Mouse (Mus musculus) forebrain, postnatal 0 days (tissue): ENCODE results near the gene Cyp26a1. TPM values are rescaled to one million over a fixed set of nuclear protein-coding genes. Genes with fewer than 3 reads are reported as not detected.

Source experiments
- ATAC-seq: fragments of 200-750 bp; cut with Nextera tagmentation; 2 replicates; pipeline ENCODE4 v1.8.0; 2017; ENCODE audit warnings: mild to moderate bottlenecking, moderate library complexity
- DNase-seq: peaks from one replicate; pipeline ENCODE4 v3.0.0-alpha.2; 2015
- H3K27ac ChIP-seq: fragments of 300-500 bp; sonication (generic); 2 replicates; pipeline ENCODE4 v1.5.1; 2014; ENCODE audit warnings: low read depth, mild to moderate bottlenecking, antibody characterized with exemption, low read length, moderate library complexity, mixed read lengths
- H3K27me3 ChIP-seq: fragments of 300-500 bp; sonication (generic); 2 replicates; pipeline ENCODE4 v1.6.1; 2014; ENCODE audit warnings: mild to moderate bottlenecking, low read length, mixed read lengths; ENCODE audit not compliant: insufficient read depth
- H3K36me3 ChIP-seq: fragments of 300-500 bp; sonication (generic); 2 replicates; pipeline ENCODE4 v1.6.1; 2014; ENCODE audit warnings: mild to moderate bottlenecking, moderate library complexity; ENCODE audit not compliant: insufficient read depth
- H3K4me1 ChIP-seq: fragments of 300-500 bp; sonication (generic); 2 replicates; pipeline ENCODE4 v1.6.1; 2014; ENCODE audit warnings: antibody characterized with exemption; ENCODE audit not compliant: insufficient read depth
- H3K4me2 ChIP-seq: fragments of 300-500 bp; sonication (generic); 2 replicates; pipeline ENCODE4 v1.6.1; 2014; ENCODE audit warnings: low read depth, mild to moderate bottlenecking, moderate library complexity
- H3K4me3 ChIP-seq: fragments of 300-500 bp; sonication (generic); 2 replicates; pipeline ENCODE4 v1.5.1; 2014; ENCODE audit warnings: low read depth, low read length, mixed read lengths
- H3K9ac ChIP-seq: fragments of 300-500 bp; sonication (generic); 2 replicates; pipeline ENCODE4 v1.6.1; 2014; ENCODE audit warnings: mild to moderate bottlenecking
- H3K9me3 ChIP-seq: fragments of 300-500 bp; sonication (generic); 2 replicates; pipeline ENCODE4 v1.6.1; 2016; ENCODE audit warnings: low read length
- CTCF ChIP-seq: sonication (generic); IDR thresholded peaks from 2 replicates; pipeline ENCODE4 v1.5.1; 2016; ENCODE audit warnings: antibody characterized with exemption, control low read depth, low read depth
- WGBS: fragments of 180-500 bp; shearing (Covaris S2); extraction: QIAGEN DNeasy Blood & Tissue Kit; methylation state at CpG from one replicate; pipeline ENCODE4 v1.1.7; 2014; 5-methylcytosine and 5-hydroxymethylcytosine counted together
- polyA plus RNA-seq: library from polyadenylated mRNA; unstranded; fragments of >200 nt; fragmentation: Nextera tagmentation; extraction: Ambion mirVana; gene quantifications from 2 replicates; pipeline ENCODE4 v1.2.1, GENCODE M21; 2015
- total RNA-seq: library from RNA; depleted of rRNA; stranded (reverse); fragments of >200 nt; gene quantifications from 2 replicates; pipeline ENCODE4 v1.2.3, GENCODE M21; 2014

Cyp26a1 gene
- total and polyA plus RNA-seq, 2 experiments from 2014 or later, result 0.42 TPM; not detected in 1

GRCm38 (mm10) chr19:37715980-37716379, 18.4 kb downstream of the Cyp26a1 start:
- no peak for TF ChIP-seq CTCF
- Histone ChIP-seq H3K4me2 (no peak overlapping the region), H3K36me3 (no peaks in the 10 kb centered on the region), H3K27me3 (no peaks in the 10 kb centered on the region), H3K9me3 (no peaks in the 10 kb centered on the region), H3K4me3 (no peak overlapping the region), H3K4me1 (no peaks in the 10 kb centered on the region), H3K27ac (no peak overlapping the region), H3K9ac (no peak overlapping the region)
- DNase-seq (no peak), ATAC-seq (no peak)
- 79% methylated on average over 1 of the region's 1 CpGs for WGBS

DNA sequence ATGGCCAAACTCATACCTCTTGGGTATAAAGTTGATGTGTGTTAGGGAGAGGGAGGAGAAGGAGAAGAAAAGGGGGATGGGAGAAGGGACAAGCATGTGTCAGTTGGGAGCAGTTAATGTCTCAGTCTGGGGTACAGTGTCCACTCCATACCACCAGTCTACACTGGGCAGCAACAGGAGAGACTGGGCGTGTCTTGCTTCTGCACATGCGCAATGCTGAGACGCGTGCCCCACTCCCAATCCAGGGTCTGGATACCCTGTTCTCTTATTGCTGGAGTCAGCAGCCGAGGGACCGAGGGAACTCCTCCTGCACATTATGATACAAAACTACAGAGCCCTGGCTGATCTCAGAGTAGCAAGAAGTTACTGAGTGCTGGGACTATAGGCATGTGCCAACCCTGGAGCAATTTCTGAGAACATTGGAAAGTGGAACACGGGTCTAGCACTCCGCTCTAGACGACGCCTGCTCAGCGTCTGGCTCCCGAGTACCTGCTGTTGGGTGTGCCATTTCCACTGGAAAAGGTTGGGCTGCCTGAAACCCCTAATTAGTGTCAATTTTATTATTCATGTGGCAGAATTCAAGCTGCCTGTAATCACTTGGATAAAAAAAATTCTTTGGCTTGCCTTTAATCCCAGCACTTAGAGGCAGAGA, 19.1 kb downstream of the Cyp26a1 start:
- H3K27ac ChIP-seq, result no peak overlapping the region
- no peak overlapping the region for H3K4me3 ChIP-seq
- H3K4me2 ChIP-seq, result no peak overlapping the region
- H3K4me1 ChIP-seq, result no peaks in the 10 kb centered on the region
- no peaks in the 10 kb centered on the region for H3K9me3 ChIP-seq
- DNase-seq, result peak; percentile 2
- H3K27me3 ChIP-seq, result no peaks in the 10 kb centered on the region
- no peak overlapping the region for H3K9ac ChIP-seq
- 70% methylated on average over 12 of the region's 12 CpGs for WGBS
- H3K36me3 ChIP-seq, result no peaks in the 10 kb centered on the region
- peak; percentile 66 for ATAC-seq
- TF ChIP-seq CTCF, result no peak

GRCm38 (mm10) chr19:37719166-37719565, 21.6 kb downstream of the Cyp26a1 start:
- Histone ChIP-seq H3K36me3 (no peaks in the 10 kb centered on the region), H3K27ac (no peak overlapping the region), H3K27me3 (no peaks in the 10 kb centered on the region), H3K4me3 (no peak overlapping the region), H3K4me2 (no peak overlapping the region), H3K9ac (no peak overlapping the region), H3K4me1 (no peaks in the 10 kb centered on the region), H3K9me3 (no peaks in the 10 kb centered on the region)
- DNase-seq (no peak), ATAC-seq (no peak)
- 45% methylated on average over 1 of the region's 1 CpGs for WGBS
- TF ChIP-seq CTCF, result no peak

GRCm38 (mm10) chr19:37724591-37724990, 27.0 kb downstream of the Cyp26a1 start:
- H3K4me2 ChIP-seq, result no peak overlapping the region
- H3K27ac ChIP-seq, result no peak overlapping the region
- H3K4me1 ChIP-seq, result no peaks in the 10 kb centered on the region
- whole genome bisulfite sequencing, result 94% methylated on average over 5 of the region's 5 CpGs
- ATAC-seq, result no peak
- H3K9me3 ChIP-seq, result no peaks in the 10 kb centered on the region
- H3K4me3 ChIP-seq, result no peak overlapping the region
- no peaks in the 10 kb centered on the region for H3K27me3 ChIP-seq
- H3K9ac ChIP-seq, result no peak overlapping the region
- DNase-seq, result no peak
- H3K36me3 ChIP-seq, result no peaks in the 10 kb centered on the region
- TF ChIP-seq CTCF, result no peak

GRCm38 (mm10) chr19:37726585-37726984, 29.0 kb downstream of the Cyp26a1 start:
- ATAC-seq (no peak), DNase-seq (no peak)
- Histone ChIP-seq H3K27me3 (no peaks in the 10 kb centered on the region), H3K9ac (no peak overlapping the region), H3K36me3 (no peaks in the 10 kb centered on the region), H3K27ac (no peak overlapping the region), H3K4me2 (no peak overlapping the region), H3K9me3 (no peaks in the 10 kb centered on the region), H3K4me1 (no peaks in the 10 kb centered on the region), H3K4me3 (no peak overlapping the region)
- WGBS, result 91% methylated on average over 7 of the region's 7 CpGs
- TF ChIP-seq CTCF, result no peak

DNA sequence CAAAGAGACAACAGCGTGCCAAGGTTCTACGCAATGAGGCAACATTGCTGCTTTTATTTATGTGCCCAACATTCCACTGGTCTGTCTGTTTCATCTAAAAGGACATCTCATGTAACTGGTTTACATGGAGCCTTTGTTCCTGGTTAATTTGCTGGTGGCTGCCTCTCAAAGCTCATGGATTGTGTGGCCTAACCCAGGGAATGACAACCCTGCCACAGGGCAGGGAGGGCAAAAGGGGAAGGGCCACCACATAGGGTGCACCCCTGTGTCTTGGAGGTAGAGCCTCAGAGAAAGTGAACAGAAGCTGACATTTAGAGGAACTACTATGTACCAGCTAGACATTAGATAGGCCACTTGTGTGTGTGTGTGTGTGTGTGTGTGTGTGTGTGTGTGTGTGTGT, 29.8 kb downstream of the Cyp26a1 start:
- ATAC-seq (no peak), DNase-seq (no peak)
- Histone ChIP-seq H3K27me3 (no peaks in the 10 kb centered on the region), H3K4me3 (no peak overlapping the region), H3K27ac (no peak overlapping the region), H3K4me2 (no peak overlapping the region), H3K36me3 (no peaks in the 10 kb centered on the region), H3K4me1 (no peaks in the 10 kb centered on the region), H3K9me3 (no peaks in the 10 kb centered on the region), H3K9ac (no peak overlapping the region)
- TF ChIP-seq CTCF, result no peak
- 85% methylated on average over 2 of the region's 2 CpGs for WGBS

- Histone ChIP-seq H3K4me1 (no peaks in the 10 kb centered on the region), H3K4me2 (no peak overlapping the region), H3K9me3 (no peaks in the 10 kb centered on the region), H3K4me3 (no peak overlapping the region), H3K9ac (no peak overlapping the region), H3K36me3 (no peaks in the 10 kb centered on the region), H3K27me3 (no peaks in the 10 kb centered on the region), H3K27ac (no peak overlapping the region)
- WGBS, result 88% methylated on average over 8 of the region's 8 CpGs
- DNase-seq, result no peak
- no peak for TF ChIP-seq CTCF
- ATAC-seq, result no peak
Measured at GRCm38 (mm10) chr19:37735426-37735825, 37.8 kb downstream of the Cyp26a1 start.

GRCm38 (mm10) chr19:37738575-37738974, 41.0 kb downstream of the Cyp26a1 start:
- no peak overlapping the region for H3K9ac ChIP-seq
- no peaks in the 10 kb centered on the region for H3K4me1 ChIP-seq
- ATAC-seq (no peak), DNase-seq (no peak)
- WGBS, result 98% methylated on average over 3 of the region's 3 CpGs
- H3K27ac ChIP-seq, result no peak overlapping the region
- no peaks in the 10 kb centered on the region for H3K9me3 ChIP-seq
- H3K36me3 ChIP-seq, result no peaks in the 10 kb centered on the region
- TF ChIP-seq CTCF, result no peak
- no peaks in the 10 kb centered on the region for H3K27me3 ChIP-seq
- H3K4me3 ChIP-seq, result no peak overlapping the region
- no peak overlapping the region for H3K4me2 ChIP-seq
